ENCODE assay signal across 30 mouse cellular contexts in the genomic region with DNA sequence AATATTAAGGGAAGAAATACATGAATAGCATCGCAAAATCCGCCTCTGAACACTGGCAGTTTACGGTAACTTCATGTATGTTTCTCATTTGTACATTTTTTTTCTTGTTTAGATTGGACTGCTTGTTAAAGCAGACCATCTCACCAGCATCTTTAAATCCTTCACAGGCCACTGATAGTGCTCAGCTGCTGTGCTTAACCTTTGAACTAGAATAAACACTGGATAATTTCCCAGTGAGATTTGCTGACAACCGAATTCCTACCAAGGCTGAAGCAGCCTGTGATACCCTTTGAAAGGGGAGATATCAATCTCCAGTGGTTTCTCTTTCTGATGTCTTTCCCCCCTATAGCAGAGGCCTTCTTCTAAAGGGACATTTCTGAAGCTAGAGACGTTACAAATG. TPM values are rescaled to one million over a fixed set of nuclear protein-coding genes. Genes with fewer than 3 reads are reported as not detected.
A peak's percentile ranks its signal among the peaks of the same experiment; 100 is the strongest.
DNase-seq lines count a peak whose midpoint lies in the region; ATAC-seq and TF ChIP-seq lines count a peak whose summit lies in the region.
"Had no signal": no experiment of that assay in that cellular context is flagged by ENCODE, and none has a peak within 500 bp of the region (broad histone marks: within the 10 kb centered on the region; RNA-seq: fewer than 3 reads in every experiment).

No protein-coding gene starts in this region.

- H3K9me3 ChIP-seq in kidney, postnatal 0 days (replicated peaks; ENCODE audit: low read length) = no peaks in the 10 kb centered on the region
- no peaks in the 10 kb centered on the region for H3K9me3 ChIP-seq in lung, embryonic 14.5 days (ENCODE audit: low read depth, low read length)
- H3K9me3 ChIP-seq: forebrain, embryonic 10.5 days; forebrain, embryonic 13.5 days; heart, embryonic 10.5 days; heart, embryonic 13.5 days had no signal

- no peak overlapping the region for H3K4me3 ChIP-seq in kidney, postnatal 0 days (replicated peaks; ENCODE audit: low read depth, low read length)
- no peak overlapping the region for H3K4me3 ChIP-seq in lung, embryonic 14.5 days (ENCODE audit: low read depth, low read length)
- H3K4me3 ChIP-seq: forebrain, embryonic 10.5 days; forebrain, embryonic 13.5 days; heart, adult 2 months; heart, embryonic 10.5 days; heart, embryonic 13.5 days had no signal

- TF ChIP-seq CTCF in kidney, postnatal 0 days (IDR thresholded peaks at IDR 0.05; ENCODE audit: low read depth) = no peak
- TF ChIP-seq CTCF in lung, embryonic 14.5 days (IDR thresholded peaks at IDR 0.05; ENCODE audit: low read depth) = no peak

- peak; percentile 3 for DNase-seq in embryo, embryonic 10 days (ENCODE audit: low spot score)
- DNase-seq in embryo, embryonic 11 days = no peak
- peak; percentile 3 for DNase-seq in kidney, adult 9 months
- no peak for DNase-seq in kidney, adult 11 months
- peak; percentile 37 for DNase-seq in kidney, postnatal 0 days (ENCODE audit: low spot score)
- DNase-seq in kidney, postnatal 10 days = no peak
- peak; percentile 33 for DNase-seq in lung, embryonic 14.5 days
- DNase-seq in lung, adult 18-20 months = no peak
- DNase-seq: adrenal gland, adult 8-10 months; adrenal gland, postnatal 25 days; cerebellum, adult 11-12 months; cerebellum, adult 8-10 months; cerebellum, postnatal 10 days; cerebellum, postnatal 36 days; gastrocnemius, postnatal 10 days; gastrocnemius, postnatal 36 days; heart, adult 2 months; heart, postnatal 14 days; heart, postnatal 4 days had no signal

- H3K4me1 ChIP-seq in kidney, postnatal 0 days (replicated peaks; ENCODE audit: insufficient read depth, low read length) = no peaks in the 10 kb centered on the region
- H3K4me1 ChIP-seq in lung, embryonic 14.5 days (ENCODE audit: insufficient read depth) = no peaks in the 10 kb centered on the region
- H3K4me1 ChIP-seq: forebrain, embryonic 10.5 days; forebrain, embryonic 13.5 days; heart, embryonic 10.5 days; heart, embryonic 13.5 days had no signal

- WGBS in kidney, postnatal 0 days = 62% methylated on average over 5 of the region's 5 CpGs
- 39% methylated on average over 5 of the region's 5 CpGs for WGBS in lung, embryonic 14.5 days

- no peak overlapping the region for H3K27ac ChIP-seq in kidney, postnatal 0 days
- no peak overlapping the region for H3K27ac ChIP-seq in lung, embryonic 14.5 days (ENCODE audit: low read depth)
- H3K27ac ChIP-seq: forebrain, embryonic 10.5 days; forebrain, embryonic 13.5 days; heart, adult 2 months; heart, embryonic 10.5 days; heart, embryonic 13.5 days; hindbrain, embryonic 14.5 days had no signal

- no peak for ATAC-seq in kidney, postnatal 0 days (replicated peaks; ENCODE audit: low FRiP score, low read depth)
- ATAC-seq in lung, embryonic 14.5 days (ENCODE audit: insufficient read depth) = peak; percentile 54; the same call in 1 of the 2 replicates
- ATAC-seq: activated CD4-positive, CD25-positive, alpha-beta regulatory T cell, adult 4 months; forebrain, embryonic 13.5 days; forebrain, embryonic 16.5 days had no signal

- no peaks in the 10 kb centered on the region for H3K36me3 ChIP-seq in kidney, postnatal 0 days (ENCODE audit: insufficient read depth, low read length)
- H3K36me3 ChIP-seq in lung, embryonic 14.5 days (ENCODE audit: insufficient read depth) = no peaks in the 10 kb centered on the region
- H3K36me3 ChIP-seq: forebrain, embryonic 10.5 days; heart, embryonic 10.5 days; heart, embryonic 13.5 days had no signal

- H3K9ac ChIP-seq in kidney, postnatal 0 days (ENCODE audit: low read depth, low read length) = no peak overlapping the region
- no peak overlapping the region for H3K9ac ChIP-seq in lung, embryonic 14.5 days
- H3K9ac ChIP-seq: forebrain, embryonic 13.5 days; heart, embryonic 13.5 days; hindbrain, embryonic 14.5 days had no signal

- H3K4me2 ChIP-seq in kidney, postnatal 0 days (ENCODE audit: low read length) = no peak overlapping the region
- no peak overlapping the region for H3K4me2 ChIP-seq in lung, embryonic 14.5 days
- H3K4me2 ChIP-seq: forebrain, embryonic 13.5 days; heart, embryonic 13.5 days; hindbrain, embryonic 14.5 days had no signal

- no peaks in the 10 kb centered on the region for H3K27me3 ChIP-seq in kidney, postnatal 0 days (ENCODE audit: insufficient read depth, low read length)
- no peaks in the 10 kb centered on the region for H3K27me3 ChIP-seq in lung, embryonic 14.5 days (ENCODE audit: insufficient read depth, low read length)
- H3K27me3 ChIP-seq: forebrain, embryonic 13.5 days; heart, embryonic 13.5 days had no signal

RNA-seq across cellular contexts. Expression of a gene that starts 48.3 kb away (rescaled TPM):
- polyA plus RNA-seq in kidney, postnatal 0 days (2015; fragmentation: Nextera tagmentation; extraction: Ambion mirVana) = not detected in 2 replicates
- polyA plus RNA-seq in lung, embryonic 14.5 days (2014; fragmentation: Nextera tagmentation; extraction: Ambion mirVana) = not detected in 2 replicates
- polyA plus RNA-seq: brain, embryonic 14.5 days; embryonic facial prominence, embryonic 11.5 days; forebrain, embryonic 10.5 days; forebrain, embryonic 13.5 days; heart, adult 2 months; heart, embryonic 13.5 days; heart, embryonic 16.5 days; hindbrain, embryonic 11.5 days had no signal

Comparison
In these comparisons a context has a peak if more than half of its experiments do, and no peak if none do; other contexts are left out.
1. DNase-seq: peak in embryo, embryonic 10 days (single experiment), kidney, adult 9 months (single experiment), kidney, postnatal 0 days (single experiment) and lung, embryonic 14.5 days (single experiment); none in embryo, embryonic 11 days (single experiment), kidney, adult 11 months (single experiment), kidney, postnatal 10 days (single experiment) and lung, adult 18-20 months (0 of 2).